Mouse (Mus musculus): ENCODE measurements around the gene Gins1. TPM values are rescaled to one million over a fixed set of nuclear protein-coding genes. Genes with fewer than 3 reads are reported as not detected.

The Gins1 gene
- 9.1 and 9.7 TPM in 2 replicates for polyA plus RNA-seq (2015; fragmentation: Nextera tagmentation; extraction: Ambion mirVana)

DNA sequence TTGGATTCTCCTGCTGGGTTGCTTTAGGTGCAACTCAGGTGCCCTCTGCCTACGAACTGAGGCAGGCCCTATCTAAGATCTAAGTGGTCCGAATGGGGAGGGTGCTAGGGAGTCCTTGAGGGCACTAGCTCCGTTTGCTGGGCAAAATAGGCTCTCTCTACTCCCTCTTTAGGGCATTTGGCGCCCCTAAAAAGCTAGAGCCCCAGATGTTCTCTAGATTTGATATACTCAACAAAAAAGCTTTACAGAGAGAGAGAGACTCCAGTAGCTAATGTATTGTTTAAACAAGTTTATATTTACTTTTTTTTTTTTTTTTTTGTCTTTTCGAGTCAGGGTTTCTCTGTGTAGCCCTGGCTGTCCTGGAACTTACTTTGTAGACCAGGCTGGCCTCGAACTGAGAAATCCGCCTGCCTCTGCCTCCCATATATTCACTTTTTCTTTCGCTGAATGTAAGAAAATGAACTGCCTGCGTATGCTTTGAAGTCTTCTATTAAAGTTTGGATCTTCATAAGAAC lies at the start of gene Gins1:
TSS of gene Gins1 (plus strand) at position 465 of the 515 bp plus-strand sequence.
- Histone ChIP-seq H3K9me3 (ENCODE audit: control insufficient read depth) (no peaks in the 10 kb centered on the region), H3K36me3 (ENCODE audit: control insufficient read depth, insufficient read depth) (no peaks in the 10 kb centered on the region), H3K27ac (ENCODE audit: low read depth, low read length) (peak within 1 kb of the TSS; percentile 60), H3K4me2 (replicated peaks; ENCODE audit: low read depth) (peak within 1 kb of the TSS; percentile 97), H3K4me3 (ENCODE audit: low read depth, low read length) (peak within 1 kb of the TSS; percentile 81), H3K27me3 (replicated peaks; ENCODE audit: control insufficient read depth, insufficient read depth, low read length) (no peaks in the 10 kb centered on the region), H3K9ac (ENCODE audit: low read depth, low read length) (peak within 1 kb of the TSS; percentile 69), H3K4me1 (replicated peaks; ENCODE audit: control insufficient read depth, insufficient read depth, low read length) (no peaks in the 10 kb centered on the region)
- TF ChIP-seq CTCF (IDR thresholded peaks at IDR 0.05; ENCODE audit: low read depth) = no peak
- ATAC-seq = peak; percentile 35
- WGBS = 34% methylated on average over 9 of the region's 9 CpGs

DNA sequence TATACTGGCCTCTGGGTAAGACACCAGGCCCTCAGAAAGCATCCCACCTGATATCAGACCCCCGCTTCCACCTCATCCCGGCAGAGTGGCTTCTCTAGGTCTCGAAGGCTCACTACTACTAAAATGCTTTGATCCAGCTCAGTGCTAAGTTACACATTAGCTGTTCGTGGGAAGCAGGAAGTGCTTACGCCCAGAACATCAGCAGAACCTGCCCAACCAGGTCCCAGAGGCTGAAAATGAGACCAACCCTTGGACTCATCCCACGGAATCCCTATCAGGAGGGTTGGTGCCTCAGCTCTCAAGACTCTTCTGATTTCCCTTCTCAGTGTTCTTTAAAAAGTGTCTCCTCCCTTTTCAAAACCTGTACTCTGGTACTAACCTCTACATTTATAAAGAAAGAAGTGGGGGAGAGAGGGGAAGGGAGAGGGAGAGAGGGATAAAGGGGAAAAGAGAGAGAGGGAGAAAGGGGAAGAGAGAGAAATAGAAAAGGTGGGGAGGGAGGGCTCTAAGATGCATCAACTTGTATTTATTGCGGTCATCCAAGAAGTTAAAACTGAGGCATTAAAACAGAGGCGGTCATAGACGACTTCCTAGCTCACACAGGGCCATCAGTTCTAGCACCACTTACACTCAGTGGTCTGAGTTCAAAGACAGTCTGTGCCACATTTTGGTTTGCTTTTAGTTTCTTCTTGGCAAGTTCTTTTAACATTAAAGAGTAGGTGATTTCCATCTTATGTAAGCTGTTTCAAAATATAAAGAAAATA lies 46.3 kb upstream of the Gins1 start:
- H3K9ac ChIP-seq (ENCODE audit: low read depth, low read length) = no peak overlapping the region
- TF ChIP-seq CTCF (IDR thresholded peaks at IDR 0.05; ENCODE audit: low read depth) = no peak
- H3K27me3 ChIP-seq (replicated peaks; ENCODE audit: control insufficient read depth, insufficient read depth, low read length) = no peaks in the 10 kb centered on the region

DNA sequence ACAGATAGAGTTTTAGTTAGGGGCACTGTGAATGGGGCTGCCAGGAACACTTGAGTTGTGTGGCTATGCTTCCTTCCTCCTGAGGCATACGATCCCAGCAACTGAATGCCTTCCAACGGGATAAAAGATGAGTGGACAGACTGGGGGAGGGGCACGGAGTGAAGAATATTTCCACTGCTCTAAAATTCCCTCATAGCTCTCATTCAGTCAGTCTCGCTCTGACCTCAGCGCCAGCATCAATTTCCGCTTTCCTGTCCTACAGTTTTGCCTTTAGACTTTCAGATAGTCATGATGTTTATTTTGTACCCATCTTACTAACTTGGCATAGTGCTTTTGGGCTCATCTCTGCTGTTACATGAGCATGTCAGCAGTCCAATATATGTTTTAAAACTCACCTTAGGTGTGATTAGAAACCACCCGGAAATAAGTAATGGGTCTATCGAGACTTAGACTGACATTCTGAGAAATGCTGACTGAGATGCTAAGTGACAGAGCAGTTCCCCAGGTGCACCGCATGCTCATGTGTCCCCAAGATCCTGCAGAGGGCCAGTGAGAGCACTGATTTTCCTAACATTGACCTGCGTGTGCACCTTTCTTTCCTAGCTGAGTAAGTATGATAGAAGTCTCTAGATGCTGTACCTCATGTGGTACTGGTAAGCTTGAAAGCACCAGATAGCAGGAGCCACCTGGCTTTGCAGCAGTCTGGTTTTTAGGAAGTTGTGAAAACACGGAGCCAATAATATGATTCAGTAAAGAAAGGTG lies 45.3 kb upstream of the Gins1 start:
- Histone ChIP-seq H3K9me3 (ENCODE audit: control insufficient read depth) (no peaks in the 10 kb centered on the region), H3K27me3 (replicated peaks; ENCODE audit: control insufficient read depth, insufficient read depth, low read length) (no peaks in the 10 kb centered on the region), H3K27ac (ENCODE audit: low read depth, low read length) (no peak overlapping the region), H3K36me3 (ENCODE audit: control insufficient read depth, insufficient read depth) (no peaks in the 10 kb centered on the region), H3K9ac (ENCODE audit: low read depth, low read length) (no peak overlapping the region), H3K4me3 (ENCODE audit: low read depth, low read length) (no peak overlapping the region), H3K4me1 (replicated peaks; ENCODE audit: control insufficient read depth, insufficient read depth, low read length) (no peaks in the 10 kb centered on the region), H3K4me2 (replicated peaks; ENCODE audit: low read depth) (no peak overlapping the region)
- WGBS = 75% methylated on average over 11 of the region's 11 CpGs
- ATAC-seq = no peak
- no peak for TF ChIP-seq CTCF (IDR thresholded peaks at IDR 0.05; ENCODE audit: low read depth)

More for the DNA sequence above, 46.3 kb upstream of the Gins1 start:
- Histone ChIP-seq H3K27ac (ENCODE audit: low read depth, low read length) (peak overlapping the region; percentile 47; the same call in 1 of the 2 replicates), H3K4me3 (ENCODE audit: low read depth, low read length) (no peak overlapping the region), H3K36me3 (ENCODE audit: control insufficient read depth, insufficient read depth) (no peaks in the 10 kb centered on the region), H3K9me3 (ENCODE audit: control insufficient read depth) (no peaks in the 10 kb centered on the region), H3K4me1 (replicated peaks; ENCODE audit: control insufficient read depth, insufficient read depth, low read length) (no peaks in the 10 kb centered on the region), H3K4me2 (replicated peaks; ENCODE audit: low read depth) (peak overlapping the region; percentile 45)
- peak; percentile 98 for ATAC-seq
- WGBS = 43% methylated on average over 9 of the region's 9 CpGs

DNA sequence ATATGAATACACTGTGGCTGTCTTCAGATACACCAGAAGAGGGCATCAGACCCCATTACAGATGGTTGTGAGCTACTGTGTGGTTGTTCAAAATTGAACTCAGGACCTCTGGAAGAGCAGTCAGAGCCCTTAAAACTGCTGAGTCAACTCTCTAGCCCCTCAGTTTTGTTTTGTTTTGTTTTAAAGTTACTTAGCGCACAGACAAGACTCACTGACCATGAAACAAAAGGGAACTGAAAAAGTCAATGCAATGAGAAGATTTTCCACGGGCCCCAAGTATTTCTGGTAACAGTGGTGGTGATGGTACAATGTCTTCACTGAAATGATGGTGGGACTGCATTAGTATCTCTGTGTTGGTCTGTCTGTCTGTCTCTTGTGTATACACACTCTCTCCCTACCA lies 44.1 kb upstream of the Gins1 start:
- Histone ChIP-seq H3K4me3 (ENCODE audit: low read depth, low read length) (no peak overlapping the region), H3K27ac (ENCODE audit: low read depth, low read length) (no peak overlapping the region), H3K4me1 (replicated peaks; ENCODE audit: control insufficient read depth, insufficient read depth, low read length) (no peaks in the 10 kb centered on the region), H3K4me2 (replicated peaks; ENCODE audit: low read depth) (no peak overlapping the region), H3K9me3 (ENCODE audit: control insufficient read depth) (no peaks in the 10 kb centered on the region), H3K36me3 (ENCODE audit: control insufficient read depth, insufficient read depth) (no peaks in the 10 kb centered on the region), H3K27me3 (replicated peaks; ENCODE audit: control insufficient read depth, insufficient read depth, low read length) (no peaks in the 10 kb centered on the region), H3K9ac (ENCODE audit: low read depth, low read length) (no peak overlapping the region)
- TF ChIP-seq CTCF (IDR thresholded peaks at IDR 0.05; ENCODE audit: low read depth) = no peak
- no peak for ATAC-seq
- WGBS = 83% methylated on average over 2 of the region's 2 CpGs

DNA sequence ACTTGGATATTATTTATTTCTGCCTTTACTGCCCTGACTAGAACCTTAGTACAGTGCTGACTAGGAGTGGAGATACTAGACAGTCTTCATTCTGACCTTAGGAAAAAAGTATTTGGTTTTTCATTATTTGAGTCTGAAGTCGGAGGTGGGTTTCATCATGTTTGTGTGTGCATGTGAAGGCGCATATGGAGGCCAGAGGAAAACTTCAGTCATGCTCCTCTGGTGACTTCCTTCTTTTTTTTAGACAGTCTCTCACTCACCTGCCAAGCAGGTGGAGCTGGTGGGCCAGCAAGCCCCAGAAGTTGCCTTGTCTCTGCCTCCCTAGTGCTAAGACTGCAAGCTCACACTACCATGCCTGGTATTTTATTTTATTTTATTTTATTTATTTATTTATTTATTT lies 38.2 kb upstream of the Gins1 start:
- H3K36me3 ChIP-seq (ENCODE audit: control insufficient read depth, insufficient read depth) = no peaks in the 10 kb centered on the region
- TF ChIP-seq CTCF (IDR thresholded peaks at IDR 0.05; ENCODE audit: low read depth) = no peak
- no peak overlapping the region for H3K27ac ChIP-seq (ENCODE audit: low read depth, low read length)
- H3K4me1 ChIP-seq (replicated peaks; ENCODE audit: control insufficient read depth, insufficient read depth, low read length) = no peaks in the 10 kb centered on the region
- H3K27me3 ChIP-seq (replicated peaks; ENCODE audit: control insufficient read depth, insufficient read depth, low read length) = no peaks in the 10 kb centered on the region
- no peak overlapping the region for H3K4me3 ChIP-seq (ENCODE audit: low read depth, low read length)
- ATAC-seq = no peak
- H3K9ac ChIP-seq (ENCODE audit: low read depth, low read length) = no peak overlapping the region
- 97% methylated on average over 2 of the region's 2 CpGs for WGBS
- H3K9me3 ChIP-seq (ENCODE audit: control insufficient read depth) = no peaks in the 10 kb centered on the region
- H3K4me2 ChIP-seq (replicated peaks; ENCODE audit: low read depth) = no peak overlapping the region

DNA sequence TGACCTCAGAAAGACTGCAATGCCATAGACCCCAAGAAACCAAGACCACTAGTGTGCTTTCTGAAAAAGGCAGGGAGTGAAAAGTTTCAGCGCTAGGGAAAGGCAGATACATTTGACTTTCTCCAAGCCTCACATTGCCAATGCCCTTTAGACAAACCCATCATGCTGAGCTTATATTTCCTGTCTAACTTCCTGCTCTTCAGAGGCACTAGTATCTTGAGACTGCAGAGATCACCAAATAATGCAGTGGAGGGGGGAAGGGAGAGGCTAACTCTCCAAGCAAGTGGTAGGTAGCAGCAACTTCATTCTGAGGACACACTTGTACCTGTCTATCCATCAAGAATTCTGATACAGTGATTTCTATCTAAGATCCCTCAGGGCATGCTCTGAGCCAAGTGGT lies 35.8 kb upstream of the Gins1 start:
- Histone ChIP-seq H3K27ac (ENCODE audit: low read depth, low read length) (no peak overlapping the region), H3K4me3 (ENCODE audit: low read depth, low read length) (no peak overlapping the region), H3K4me2 (replicated peaks; ENCODE audit: low read depth) (no peak overlapping the region), H3K27me3 (replicated peaks; ENCODE audit: control insufficient read depth, insufficient read depth, low read length) (no peaks in the 10 kb centered on the region), H3K9ac (ENCODE audit: low read depth, low read length) (no peak overlapping the region), H3K36me3 (ENCODE audit: control insufficient read depth, insufficient read depth) (no peaks in the 10 kb centered on the region), H3K9me3 (ENCODE audit: control insufficient read depth) (no peaks in the 10 kb centered on the region), H3K4me1 (replicated peaks; ENCODE audit: control insufficient read depth, insufficient read depth, low read length) (no peaks in the 10 kb centered on the region)
- WGBS = 75% methylated on average over 1 of the region's 1 CpGs
- TF ChIP-seq CTCF (IDR thresholded peaks at IDR 0.05; ENCODE audit: low read depth) = no peak
- ATAC-seq = no peak

Measured in intestine, postnatal 0 days (tissue).